Mouse (Mus musculus) hindbrain, embryonic 16.5 days (tissue): ENCODE results near the gene Ndufs6. TPM values are rescaled to one million over a fixed set of nuclear protein-coding genes. Genes with fewer than 3 reads are reported as not detected.

Experiments used
- ATAC-seq: fragments of 200-750 bp; cut with Nextera tagmentation; 2 replicates; pipeline ENCODE4 v1.8.0; 2017; ENCODE audit warnings: moderate TSS enrichment, moderate library complexity
- H3K27ac ChIP-seq: fragments of 300-500 bp; sonication (generic); 2 replicates; pipeline ENCODE4 v1.5.1; 2014; ENCODE audit warnings: low read depth, mild to moderate bottlenecking, control low read depth, low read length, moderate library complexity
- H3K27me3 ChIP-seq: fragments of 300-500 bp; sonication (generic); replicated peaks from 2 replicates; pipeline ENCODE4 v1.6.1; 2014; ENCODE audit warnings: low read length; ENCODE audit not compliant: control insufficient read depth, insufficient read depth
- H3K36me3 ChIP-seq: fragments of 300-500 bp; sonication (generic); 2 replicates; pipeline ENCODE4 v1.6.1; 2014; ENCODE audit warnings: mild to moderate bottlenecking, low read length, moderate library complexity, mixed read lengths; ENCODE audit not compliant: control insufficient read depth, insufficient read depth
- H3K4me1 ChIP-seq: fragments of 300-500 bp; sonication (generic); 2 replicates; pipeline ENCODE4 v1.6.1; 2014; ENCODE audit warnings: low read depth, low read length; ENCODE audit not compliant: control insufficient read depth, insufficient read depth
- H3K4me2 ChIP-seq: fragments of 300-500 bp; sonication (generic); 2 replicates; pipeline ENCODE4 v1.6.1; 2014; ENCODE audit warnings: mild to moderate bottlenecking, low read length, control low read depth, moderate library complexity
- H3K4me3 ChIP-seq: fragments of 300-500 bp; sonication (generic); 2 replicates; pipeline ENCODE4 v1.5.1; 2014; ENCODE audit warnings: mild to moderate bottlenecking, low read length, control low read depth, moderate library complexity
- H3K9ac ChIP-seq: fragments of 300-500 bp; sonication (generic); 2 replicates; pipeline ENCODE4 v1.6.1; 2014; ENCODE audit warnings: low read depth, mild to moderate bottlenecking, control low read depth, low read length, moderate library complexity
- H3K9me3 ChIP-seq: fragments of 300-500 bp; sonication (generic); 2 replicates; pipeline ENCODE4 v1.6.1; 2014; ENCODE audit warnings: mild to moderate bottlenecking, low read length, moderate library complexity; ENCODE audit not compliant: control insufficient read depth
- WGBS: fragments of 180-500 bp; shearing (Covaris S2); extraction: QIAGEN DNeasy Blood & Tissue Kit; methylation state at CpG from one replicate; pipeline ENCODE4 v1.1.7; 2014; 5-methylcytosine and 5-hydroxymethylcytosine counted together
- polyA plus RNA-seq: library from polyadenylated mRNA; unstranded; fragments of >200 nt; fragmentation: Nextera tagmentation; extraction: Ambion mirVana; gene quantifications from 2 replicates; pipeline ENCODE4 v1.2.1, GENCODE M21; 2015

Ndufs6 gene
- polyA plus RNA-seq, 1 experiment from 2014 or later = 483 TPM

GRCm38 (mm10) chr13:73347171-73347570, 18.8 kb upstream of the Ndufs6 start:
- 85% methylated on average over 3 of the region's 3 CpGs for WGBS
- H3K27me3 ChIP-seq = no peaks in the 10 kb centered on the region

GRCm38 (mm10) chr13:73346743-73347142, 18.4 kb upstream of the Ndufs6 start:
- H3K4me2 ChIP-seq = no peak overlapping the region
- no peak for ATAC-seq
- H3K9ac ChIP-seq = no peak overlapping the region
- no peak overlapping the region for H3K4me3 ChIP-seq
- 80% methylated on average over 4 of the region's 4 CpGs for WGBS
- no peak overlapping the region for H3K27ac ChIP-seq
- H3K27me3 ChIP-seq = no peaks in the 10 kb centered on the region
- no peaks in the 10 kb centered on the region for H3K9me3 ChIP-seq
- H3K36me3 ChIP-seq = no peaks in the 10 kb centered on the region
- no peaks in the 10 kb centered on the region for H3K4me1 ChIP-seq

More at GRCm38 (mm10) chr13:73347171-73347570, 18.8 kb upstream of the Ndufs6 start:
- no peak for ATAC-seq
- no peaks in the 10 kb centered on the region for H3K9me3 ChIP-seq
- H3K9ac ChIP-seq = no peak overlapping the region
- H3K4me1 ChIP-seq = no peaks in the 10 kb centered on the region
- no peak overlapping the region for H3K27ac ChIP-seq
- no peak overlapping the region for H3K4me2 ChIP-seq
- no peaks in the 10 kb centered on the region for H3K36me3 ChIP-seq
- no peak overlapping the region for H3K4me3 ChIP-seq

- Histone ChIP-seq H3K4me1 (no peaks in the 10 kb centered on the region), H3K9me3 (no peaks in the 10 kb centered on the region), H3K27me3 (no peaks in the 10 kb centered on the region), H3K4me3 (no peak overlapping the region), H3K36me3 (no peaks in the 10 kb centered on the region), H3K9ac (no peak overlapping the region), H3K4me2 (no peak overlapping the region), H3K27ac (no peak overlapping the region)
- WGBS = 41% methylated on average over 2 of the region's 2 CpGs
- no peak for ATAC-seq
Observed at GRCm38 (mm10) chr13:73346131-73346530, 17.8 kb upstream of the Ndufs6 start.

GRCm38 (mm10) chr13:73345102-73345890, 17.0 kb upstream of the Ndufs6 start:
- H3K9me3 ChIP-seq = no peaks in the 10 kb centered on the region
- no peaks in the 10 kb centered on the region for H3K4me1 ChIP-seq
- WGBS = 87% methylated on average over 9 of the region's 9 CpGs
- no peak overlapping the region for H3K4me2 ChIP-seq
- H3K36me3 ChIP-seq = no peaks in the 10 kb centered on the region
- no peak overlapping the region for H3K27ac ChIP-seq
- no peak overlapping the region for H3K4me3 ChIP-seq
- no peak for ATAC-seq
- H3K9ac ChIP-seq = no peak overlapping the region
- H3K27me3 ChIP-seq = no peaks in the 10 kb centered on the region

GRCm38 (mm10) chr13:73336753-73337152, 8.4 kb upstream of the Ndufs6 start:
- no peaks in the 10 kb centered on the region for H3K9me3 ChIP-seq
- no peak overlapping the region for H3K27ac ChIP-seq
- H3K9ac ChIP-seq = no peak overlapping the region
- no peak overlapping the region for H3K4me2 ChIP-seq
- H3K27me3 ChIP-seq = no peaks in the 10 kb centered on the region
- ATAC-seq = no peak
- 29% methylated on average over 7 of the region's 7 CpGs for WGBS
- no peak overlapping the region for H3K4me3 ChIP-seq
- no peaks in the 10 kb centered on the region for H3K36me3 ChIP-seq
- peaks cover 2% of the 10 kb centered on the region for H3K4me1 ChIP-seq

GRCm38 (mm10) chr13:73331736-73332135, 3.4 kb upstream of the Ndufs6 start:
- peak overlapping the region; percentile 92 for H3K4me3 ChIP-seq
- H3K4me2 ChIP-seq = peak overlapping the region; percentile 96
- H3K9ac ChIP-seq = peak overlapping the region; percentile 91
- 67% methylated on average over 3 of the region's 3 CpGs for WGBS
- no peaks in the 10 kb centered on the region for H3K9me3 ChIP-seq
- no peak overlapping the region for H3K27ac ChIP-seq
- no peaks in the 10 kb centered on the region for H3K27me3 ChIP-seq
- no peaks in the 10 kb centered on the region for H3K36me3 ChIP-seq
- peaks cover 19% of the 10 kb centered on the region for H3K4me1 ChIP-seq
- no peak for ATAC-seq

- Histone ChIP-seq H3K36me3 (no peaks in the 10 kb centered on the region), H3K9me3 (no peaks in the 10 kb centered on the region), H3K4me1 (peaks cover 19% of the 10 kb centered on the region), H3K4me2 (peak overlapping the region; percentile 96), H3K9ac (peak overlapping the region; percentile 91), H3K27me3 (no peaks in the 10 kb centered on the region), H3K4me3 (peak overlapping the region; percentile 92), H3K27ac (peak overlapping the region; percentile 88)
- ATAC-seq = peak; percentile 90
- under 1% methylated on average over 42 of the region's 42 CpGs for WGBS
Observed at GRCm38 (mm10) chr13:73330844-73331501, 2.6 kb upstream of the Ndufs6 start.

- Histone ChIP-seq H3K9ac (no peak overlapping the region), H3K4me2 (no peak overlapping the region), H3K27ac (no peak overlapping the region), H3K27me3 (no peaks in the 10 kb centered on the region), H3K4me3 (no peak overlapping the region), H3K9me3 (no peaks in the 10 kb centered on the region), H3K36me3 (peaks cover 21% of the 10 kb centered on the region), H3K4me1 (peaks cover 9% of the 10 kb centered on the region)
- 95% methylated on average over 4 of the region's 4 CpGs for WGBS
- ATAC-seq = no peak
Observed at GRCm38 (mm10) chr13:73323406-73323805, 4.9 kb downstream of the Ndufs6 start.

- no peak for ATAC-seq
Observed at GRCm38 (mm10) chr13:73322626-73323025, 5.7 kb downstream of the Ndufs6 start.

More at GRCm38 (mm10) chr13:73322626-73323025, 5.7 kb downstream of the Ndufs6 start:
- Histone ChIP-seq H3K9me3 (0 out of 2 replicates have a peak, but pooled peaks cover under 1% of the 10 kb centered on the region), H3K36me3 (peaks cover 28% of the 10 kb centered on the region), H3K4me2 (no peak overlapping the region), H3K4me3 (no peak overlapping the region), H3K27ac (no peak overlapping the region), H3K27me3 (no peaks in the 10 kb centered on the region), H3K4me1 (peaks cover 8% of the 10 kb centered on the region), H3K9ac (no peak overlapping the region)
- 80% methylated on average over 10 of the region's 10 CpGs for WGBS
